Mouse (Mus musculus) cerebellum, adult 2 months (tissue): ENCODE results near the gene Pah. TPM values are rescaled to one million over a fixed set of nuclear protein-coding genes. Genes with fewer than 3 reads are reported as not detected.

Experiments used
- DNase-seq, 2 experiments: peaks; one replicate each; pipeline ENCODE4 v3.0.0; 2021
- H3K27ac ChIP-seq: fragments of 200-500 bp; 2 replicates; pipeline ENCODE4 v1.5.1; 2012; ENCODE audit warnings: low read length, control low read depth, inconsistent platforms; ENCODE audit not compliant: insufficient read depth
- H3K27me3 ChIP-seq: fragments of 200-500 bp; 2 replicates; pipeline ENCODE4 v1.6.1; 2012; ENCODE audit warnings: inconsistent platforms, mild to moderate bottlenecking, low read length, moderate library complexity; ENCODE audit not compliant: control insufficient read depth, insufficient read depth
- H3K4me1 ChIP-seq: fragments of 200-500 bp; 2 replicates; pipeline ENCODE4 v1.6.1; 2011; ENCODE audit warnings: low read length; ENCODE audit not compliant: control insufficient read depth, insufficient read depth
- H3K4me3 ChIP-seq: fragments of 200-500 bp; replicated peaks from 2 replicates; pipeline ENCODE3; 2011; ENCODE audit warnings: mild to moderate bottlenecking, low read depth, low read length, control low read depth; ENCODE audit not compliant: insufficient read depth
- CTCF ChIP-seq: fragments of 200-500 bp; IDR thresholded peaks from 2 replicates; pipeline ENCODE4 v1.5.1; 2011; ENCODE audit warnings: low read depth, mild to moderate bottlenecking, control low read depth, low read length, moderate library complexity, borderline replicate concordance; ENCODE audit not compliant: insufficient read depth
- POLR2A ChIP-seq: fragments of 200-500 bp; IDR thresholded peaks from 2 replicates; pipeline ENCODE4 v1.6.1; 2011; ENCODE audit warnings: low read length, control low read depth, borderline replicate concordance; ENCODE audit not compliant: insufficient read depth
- WGBS: fragments of 180-500 bp; shearing (Covaris S2); methylation state at CpG from one replicate; pipeline ENCODE4 v1.1.7; 2018; 5-methylcytosine and 5-hydroxymethylcytosine counted together
- polyA plus RNA-seq: library from polyadenylated mRNA; depleted of rRNA; stranded (reverse); fragments of >200 nt; gene quantifications from 2 replicates; pipeline ENCODE4 v1.2.3, GENCODE M21; 2012

Pah gene
- polyA plus RNA-seq, 1 experiment: 0.20 TPM

- no peak overlapping the region for H3K27ac ChIP-seq
- DNase-seq: peak; percentile 32 to 34
- no peaks in the 10 kb centered on the region; the same call in 1 of the 2 replicates for H3K27me3 ChIP-seq
- no peak for TF ChIP-seq CTCF
- TF ChIP-seq POLR2A: no peak
- WGBS: under 1% methylated on average over 18 of the region's 18 CpGs
- no peaks in the 10 kb centered on the region for H3K4me1 ChIP-seq
- no peak overlapping the region for H3K4me3 ChIP-seq
Observed at GRCm38 (mm10) chr10:87494596-87494995, 27.0 kb upstream of the Pah start.

- TF ChIP-seq POLR2A: no peak
- no peak for TF ChIP-seq CTCF
Observed at GRCm38 (mm10) chr10:87497056-87497455, 24.5 kb upstream of the Pah start.

GRCm38 (mm10) chr10:87500926-87501658 is 20.5 kb upstream of the Pah start:
- Histone ChIP-seq H3K27me3 (no peaks in the 10 kb centered on the region), H3K4me3 (no peak overlapping the region), H3K27ac (no peak overlapping the region), H3K4me1 (no peaks in the 10 kb centered on the region)
- no peak for DNase-seq
- WGBS: 4% methylated on average over 20 of the region's 20 CpGs
- TF ChIP-seq CTCF: no peak
- TF ChIP-seq POLR2A: no peak

More at GRCm38 (mm10) chr10:87497056-87497455, 24.5 kb upstream of the Pah start:
- no peaks in the 10 kb centered on the region; the same call in 1 of the 2 replicates for H3K27me3 ChIP-seq
- WGBS: 89% methylated on average over 2 of the region's 2 CpGs
- no peak for DNase-seq
- no peak overlapping the region for H3K27ac ChIP-seq
- no peak overlapping the region for H3K4me3 ChIP-seq
- no peaks in the 10 kb centered on the region for H3K4me1 ChIP-seq

- no peaks in the 10 kb centered on the region for H3K4me1 ChIP-seq
- 2% methylated on average over 7 of the region's 7 CpGs for WGBS
Observed at GRCm38 (mm10) chr10:87501659-87502042, 19.9 kb upstream of the Pah start.

GRCm38 (mm10) chr10:87502283-87502682 is 19.3 kb upstream of the Pah start:
- DNase-seq: no peak
- Histone ChIP-seq H3K27ac (no peak overlapping the region), H3K27me3 (no peaks in the 10 kb centered on the region), H3K4me3 (no peak overlapping the region), H3K4me1 (no peaks in the 10 kb centered on the region)
- TF ChIP-seq POLR2A: no peak
- no peak; the same call in 1 of the 2 replicates for TF ChIP-seq CTCF
- 19% methylated on average over 5 of the region's 5 CpGs for WGBS

More at GRCm38 (mm10) chr10:87501659-87502042, 19.9 kb upstream of the Pah start:
- Histone ChIP-seq H3K4me3 (no peak overlapping the region), H3K27ac (no peak overlapping the region), H3K27me3 (no peaks in the 10 kb centered on the region)
- TF ChIP-seq CTCF (no peak), POLR2A (no peak)
- DNase-seq: no peak

GRCm38 (mm10) chr10:87503946-87504345 is 17.6 kb upstream of the Pah start:
- Histone ChIP-seq H3K27me3 (no peaks in the 10 kb centered on the region), H3K27ac (no peak overlapping the region), H3K4me1 (no peaks in the 10 kb centered on the region), H3K4me3 (no peak overlapping the region)
- TF ChIP-seq CTCF (peak; percentile 82), POLR2A (no peak)
- peak; percentile 38 to 48 for DNase-seq
- WGBS: 1% methylated on average over 10 of the region's 10 CpGs

- Histone ChIP-seq H3K4me1 (no peaks in the 10 kb centered on the region), H3K27ac (no peak overlapping the region), H3K27me3 (no peaks in the 10 kb centered on the region), H3K4me3 (no peak overlapping the region)
- no peak for DNase-seq
- TF ChIP-seq CTCF (no peak), POLR2A (no peak)
- 83% methylated on average over 4 of the region's 4 CpGs for WGBS
Observed at GRCm38 (mm10) chr10:87508581-87508980, 13.0 kb upstream of the Pah start.

GRCm38 (mm10) chr10:87513052-87513451 is 8.5 kb upstream of the Pah start:
- Histone ChIP-seq H3K4me3 (no peak overlapping the region), H3K27ac (no peak overlapping the region), H3K27me3 (no peaks in the 10 kb centered on the region), H3K4me1 (no peaks in the 10 kb centered on the region)
- no peak for DNase-seq
- TF ChIP-seq POLR2A (no peak), CTCF (no peak)
